ENCODE assay signal across 9 mouse cellular contexts in genomic region chr19:4181892-4182291, GRCm38 (mm10). TPM values are rescaled to one million over a fixed set of nuclear protein-coding genes. Genes with fewer than 3 reads are reported as not detected.
DNase-seq lines count a peak whose midpoint lies in the region; ATAC-seq and TF ChIP-seq lines count a peak whose summit lies in the region.
"Had no signal": no experiment of that assay in that cellular context is flagged by ENCODE, and none has a peak within 500 bp of the region (broad histone marks: within the 10 kb centered on the region; RNA-seq: fewer than 3 reads in every experiment).

No protein-coding gene starts in this region.

- 37% methylated on average over 3 of the region's 3 CpGs for WGBS in embryonic facial prominence, embryonic 11.5 days
- WGBS in embryonic facial prominence, embryonic 10.5 days, result 46% methylated on average over 3 of the region's 3 CpGs
- WGBS in midbrain, embryonic 13.5 days, result 39% methylated on average over 3 of the region's 3 CpGs
- WGBS in midbrain, embryonic 15.5 days, result 43% methylated on average over 3 of the region's 3 CpGs
- WGBS in intestine, postnatal 0 days, result 35% methylated on average over 3 of the region's 3 CpGs

- no peaks in the 10 kb centered on the region for H3K4me1 ChIP-seq in embryonic facial prominence, embryonic 11.5 days (ENCODE audit: control insufficient read depth, insufficient read depth, low read length)
- H3K4me1 ChIP-seq in embryonic facial prominence, embryonic 10.5 days, result peaks cover 27% of the 10 kb centered on the region
- peaks cover 9% of the 10 kb centered on the region for H3K4me1 ChIP-seq in midbrain, embryonic 13.5 days (replicated peaks)
- H3K4me1 ChIP-seq in midbrain, embryonic 15.5 days, result peaks cover 9% of the 10 kb centered on the region
- no peaks in the 10 kb centered on the region for H3K4me1 ChIP-seq in intestine, postnatal 0 days (replicated peaks; ENCODE audit: control insufficient read depth, insufficient read depth, low read length)

- H3K9ac ChIP-seq in embryonic facial prominence, embryonic 11.5 days (replicated peaks; ENCODE audit: low read length), result no peak overlapping the region
- H3K9ac ChIP-seq in midbrain, embryonic 13.5 days (replicated peaks), result peak overlapping the region; percentile 28; the same call in 1 of the 2 replicates
- no peak overlapping the region for H3K9ac ChIP-seq in midbrain, embryonic 15.5 days
- no peak overlapping the region for H3K9ac ChIP-seq in intestine, postnatal 0 days (ENCODE audit: low read depth, low read length)

- H3K4me3 ChIP-seq in embryonic facial prominence, embryonic 11.5 days (ENCODE audit: low read depth, low read length), result no peak overlapping the region
- no peak overlapping the region for H3K4me3 ChIP-seq in embryonic facial prominence, embryonic 10.5 days
- no peak overlapping the region for H3K4me3 ChIP-seq in midbrain, embryonic 13.5 days (replicated peaks)
- H3K4me3 ChIP-seq in midbrain, embryonic 15.5 days, result no peak overlapping the region
- H3K4me3 ChIP-seq in intestine, postnatal 0 days (ENCODE audit: low read depth, low read length), result no peak overlapping the region

- no peaks in the 10 kb centered on the region for H3K9me3 ChIP-seq in embryonic facial prominence, embryonic 11.5 days (replicated peaks; ENCODE audit: control insufficient read depth, low read length)
- H3K9me3 ChIP-seq in embryonic facial prominence, embryonic 10.5 days, result no peaks in the 10 kb centered on the region
- H3K9me3 ChIP-seq in midbrain, embryonic 13.5 days, result no peaks in the 10 kb centered on the region
- no peaks in the 10 kb centered on the region for H3K9me3 ChIP-seq in midbrain, embryonic 15.5 days
- no peaks in the 10 kb centered on the region for H3K9me3 ChIP-seq in intestine, postnatal 0 days (ENCODE audit: control insufficient read depth)

- no peak overlapping the region for H3K4me2 ChIP-seq in embryonic facial prominence, embryonic 11.5 days (ENCODE audit: low read depth, low read length)
- H3K4me2 ChIP-seq in midbrain, embryonic 13.5 days (replicated peaks), result no peak overlapping the region
- H3K4me2 ChIP-seq in midbrain, embryonic 15.5 days, result no peak overlapping the region
- no peak overlapping the region for H3K4me2 ChIP-seq in intestine, postnatal 0 days (replicated peaks; ENCODE audit: low read depth)

- H3K27me3 ChIP-seq in embryonic facial prominence, embryonic 11.5 days (ENCODE audit: control insufficient read depth, insufficient read depth, low read length), result no peaks in the 10 kb centered on the region
- H3K27me3 ChIP-seq in embryonic facial prominence, embryonic 10.5 days (replicated peaks; ENCODE audit: low read depth, poor library complexity, severe bottlenecking), result no peaks in the 10 kb centered on the region; the same call in 1 of the 2 replicates
- 0 out of 2 replicates have a peak, but pooled peaks cover 2% of the 10 kb centered on the region for H3K27me3 ChIP-seq in midbrain, embryonic 13.5 days
- 0 out of 2 replicates have a peak, but pooled peaks cover 2% of the 10 kb centered on the region for H3K27me3 ChIP-seq in midbrain, embryonic 15.5 days (replicated peaks)
- H3K27me3 ChIP-seq in intestine, postnatal 0 days (replicated peaks; ENCODE audit: control insufficient read depth, insufficient read depth, low read length), result no peaks in the 10 kb centered on the region

- no peak for ATAC-seq in embryonic facial prominence, embryonic 11.5 days (replicated peaks; ENCODE audit: insufficient number of reproducible peaks, low FRiP score, low TSS enrichment, low read depth)
- ATAC-seq in midbrain, embryonic 13.5 days, result no peak
- ATAC-seq in midbrain, embryonic 15.5 days (replicated peaks), result no peak; the same call in 1 of the 2 replicates
- peak; percentile 55 for ATAC-seq in common myeloid progenitor, adult 5-6 weeks (replicated peaks; ENCODE audit: low read depth, poor library complexity, severe bottlenecking)
- peak; percentile 22; the same call in 1 of the 2 replicates for ATAC-seq in intestine, postnatal 0 days

- no peak overlapping the region for H3K27ac ChIP-seq in embryonic facial prominence, embryonic 11.5 days (replicated peaks; ENCODE audit: low read depth, low read length)
- no peak overlapping the region for H3K27ac ChIP-seq in embryonic facial prominence, embryonic 10.5 days (replicated peaks)
- no peak overlapping the region for H3K27ac ChIP-seq in midbrain, embryonic 13.5 days
- no peak overlapping the region for H3K27ac ChIP-seq in midbrain, embryonic 15.5 days
- no peak overlapping the region for H3K27ac ChIP-seq in intestine, postnatal 0 days (ENCODE audit: low read depth, low read length)
- H3K27ac ChIP-seq: macrophage had no signal

- no peaks in the 10 kb centered on the region for H3K36me3 ChIP-seq in embryonic facial prominence, embryonic 11.5 days (replicated peaks; ENCODE audit: control insufficient read depth, insufficient read depth, low read depth, low read length)
- no peaks in the 10 kb centered on the region for H3K36me3 ChIP-seq in embryonic facial prominence, embryonic 10.5 days (replicated peaks)
- H3K36me3 ChIP-seq in midbrain, embryonic 13.5 days, result no peaks in the 10 kb centered on the region
- no peaks in the 10 kb centered on the region for H3K36me3 ChIP-seq in midbrain, embryonic 15.5 days (replicated peaks)
- no peaks in the 10 kb centered on the region for H3K36me3 ChIP-seq in intestine, postnatal 0 days (ENCODE audit: control insufficient read depth, insufficient read depth)

- no peak for TF ChIP-seq CTCF in intestine, postnatal 0 days (IDR thresholded peaks at IDR 0.05; ENCODE audit: low read depth)

- peak; percentile 41 for DNase-seq in embryonic facial prominence, embryonic 11.5 days (ENCODE audit: low spot score)
- DNase-seq in embryonic facial prominence, embryonic 10.5 days (ENCODE audit: low spot score), result no peak
- peak; percentile 55 to 81 for DNase-seq in natural killer cell, adult 2 months (ENCODE audit: low spot score in 2 of 2)
- DNase-seq in cerebellum, postnatal 25 days, result no peak

RNA-seq across cellular contexts. Expression of gene Carns1, which starts 6.6 kb away (rescaled TPM):
- polyA plus RNA-seq in embryonic facial prominence, embryonic 11.5 days (2014; fragmentation: Nextera tagmentation; extraction: Ambion mirVana), result 2.0 TPM in 2 replicates
- polyA plus RNA-seq in embryonic facial prominence, embryonic 10.5 days (2016; fragmentation: Nextera tagmentation; extraction: Ambion mirVana), result 2.7 and 4.4 TPM in 2 replicates
- 4.2 and 4.8 TPM in 2 replicates for polyA plus RNA-seq in midbrain, embryonic 13.5 days (2015; fragmentation: Nextera tagmentation; extraction: Ambion mirVana)
- 5.9 and 6.9 TPM in 2 replicates for polyA plus RNA-seq in midbrain, embryonic 15.5 days (2015; fragmentation: Nextera tagmentation; extraction: Ambion mirVana)
- 3.4 and 3.5 TPM in 2 replicates for total RNA-seq in common myeloid progenitor, adult 5-6 weeks (2017)
- polyA plus RNA-seq in intestine, postnatal 0 days (2015; fragmentation: Nextera tagmentation; extraction: Ambion mirVana), result 0.90 TPM in 2 replicates

RNA-seq across cellular contexts. Expression of gene Tbc1d10c, which starts 9.2 kb away (rescaled TPM):
- polyA plus RNA-seq in embryonic facial prominence, embryonic 11.5 days (2014; fragmentation: Nextera tagmentation; extraction: Ambion mirVana), result 0.96 and 1.4 TPM in 2 replicates
- polyA plus RNA-seq in embryonic facial prominence, embryonic 10.5 days (2016; fragmentation: Nextera tagmentation; extraction: Ambion mirVana), result 0.57 and 1.4 TPM in 2 replicates
- polyA plus RNA-seq in midbrain, embryonic 13.5 days (2015; fragmentation: Nextera tagmentation; extraction: Ambion mirVana), result 0.78 and 0.93 TPM in 2 replicates
- polyA plus RNA-seq in midbrain, embryonic 15.5 days (2015; fragmentation: Nextera tagmentation; extraction: Ambion mirVana), result 0.38 and 0.93 TPM in 2 replicates
- 25.8 and 34.7 TPM in 2 replicates for total RNA-seq in common myeloid progenitor, adult 5-6 weeks (2017)
- polyA plus RNA-seq in intestine, postnatal 0 days (2015; fragmentation: Nextera tagmentation; extraction: Ambion mirVana), result 2.0 and 2.3 TPM in 2 replicates

RNA-seq across cellular contexts. Expression of gene Ppp1ca, which starts 10.0 kb away (rescaled TPM):
- polyA plus RNA-seq in embryonic facial prominence, embryonic 11.5 days (2014; fragmentation: Nextera tagmentation; extraction: Ambion mirVana), result 955 and 1,002 TPM in 2 replicates
- polyA plus RNA-seq in embryonic facial prominence, embryonic 10.5 days (2016; fragmentation: Nextera tagmentation; extraction: Ambion mirVana), result 1,000 and 1,025 TPM in 2 replicates
- 636 and 651 TPM in 2 replicates for polyA plus RNA-seq in midbrain, embryonic 13.5 days (2015; fragmentation: Nextera tagmentation; extraction: Ambion mirVana)
- polyA plus RNA-seq in midbrain, embryonic 15.5 days (2015; fragmentation: Nextera tagmentation; extraction: Ambion mirVana), result 537 and 571 TPM in 2 replicates
- total RNA-seq in common myeloid progenitor, adult 5-6 weeks (2017), result 450 and 486 TPM in 2 replicates
- 370 and 382 TPM in 2 replicates for polyA plus RNA-seq in intestine, postnatal 0 days (2015; fragmentation: Nextera tagmentation; extraction: Ambion mirVana)

RNA-seq across cellular contexts. Expression of gene Rps6kb2, which starts 18.7 kb away (rescaled TPM):
- polyA plus RNA-seq in embryonic facial prominence, embryonic 11.5 days (2014; fragmentation: Nextera tagmentation; extraction: Ambion mirVana), result 42.0 and 42.3 TPM in 2 replicates
- polyA plus RNA-seq in embryonic facial prominence, embryonic 10.5 days (2016; fragmentation: Nextera tagmentation; extraction: Ambion mirVana), result 66.1 and 68.5 TPM in 2 replicates
- polyA plus RNA-seq in midbrain, embryonic 13.5 days (2015; fragmentation: Nextera tagmentation; extraction: Ambion mirVana), result 60.5 and 62.9 TPM in 2 replicates
- polyA plus RNA-seq in midbrain, embryonic 15.5 days (2015; fragmentation: Nextera tagmentation; extraction: Ambion mirVana), result 60.1 and 60.7 TPM in 2 replicates
- total RNA-seq in common myeloid progenitor, adult 5-6 weeks (2017), result 15.9 and 16.4 TPM in 2 replicates
- 33.9 and 35.1 TPM in 2 replicates for polyA plus RNA-seq in intestine, postnatal 0 days (2015; fragmentation: Nextera tagmentation; extraction: Ambion mirVana)

RNA-seq across cellular contexts. Expression of gene Rad9a, which starts 19.6 kb away (rescaled TPM):
- polyA plus RNA-seq in embryonic facial prominence, embryonic 11.5 days (2014; fragmentation: Nextera tagmentation; extraction: Ambion mirVana), result 46.8 and 49.5 TPM in 2 replicates
- polyA plus RNA-seq in embryonic facial prominence, embryonic 10.5 days (2016; fragmentation: Nextera tagmentation; extraction: Ambion mirVana), result 58.1 and 58.2 TPM in 2 replicates
- polyA plus RNA-seq in midbrain, embryonic 13.5 days (2015; fragmentation: Nextera tagmentation; extraction: Ambion mirVana), result 24.9 and 26.3 TPM in 2 replicates
- 23.7 and 24.9 TPM in 2 replicates for polyA plus RNA-seq in midbrain, embryonic 15.5 days (2015; fragmentation: Nextera tagmentation; extraction: Ambion mirVana)
- 10.7 and 20.5 TPM in 2 replicates for total RNA-seq in common myeloid progenitor, adult 5-6 weeks (2017)
- polyA plus RNA-seq in intestine, postnatal 0 days (2015; fragmentation: Nextera tagmentation; extraction: Ambion mirVana), result 12.3 and 13.5 TPM in 2 replicates

Comparison
In these comparisons a context has a peak if more than half of its experiments do, and no peak if none do; other contexts are left out.
1. DNase-seq: peak in embryonic facial prominence, embryonic 11.5 days (single experiment) and natural killer cell, adult 2 months (2 of 2); none in embryonic facial prominence, embryonic 10.5 days (single experiment) and cerebellum, postnatal 25 days (0 of 2).
2. ATAC-seq: peak in common myeloid progenitor, adult 5-6 weeks (single experiment) and intestine, postnatal 0 days (single experiment); none in embryonic facial prominence, embryonic 11.5 days (single experiment), midbrain, embryonic 13.5 days (single experiment) and midbrain, embryonic 15.5 days (single experiment).